Mouse (Mus musculus) intestine, embryonic 16.5 days (tissue): ENCODE measurements at regions not wholly inside any gene's neighbourhood (a gene's known extent, or its start where the extent isn't known, plus 50 kb on each side); places are given as distances from the start of the nearest gene placed in this dataset.

ENCODE experiments used
- ATAC-seq: fragments of 200-750 bp; cut with Nextera tagmentation; 2 replicates; pipeline ENCODE4 v1.8.0; 2017; ENCODE audit warnings: moderate TSS enrichment, moderate library complexity
- H3K27ac ChIP-seq: fragments of 300-500 bp; sonication (generic); 2 replicates; pipeline ENCODE4 v1.5.1; 2014; ENCODE audit warnings: mild to moderate bottlenecking, low read length
- H3K27me3 ChIP-seq: fragments of 300-500 bp; sonication (generic); replicated peaks from 2 replicates; pipeline ENCODE4 v1.6.1; 2014; ENCODE audit warnings: low read length, control low read depth, mixed read lengths; ENCODE audit not compliant: control insufficient read depth, insufficient read depth
- H3K36me3 ChIP-seq: fragments of 300-500 bp; sonication (generic); 2 replicates; pipeline ENCODE4 v1.6.1; 2014; ENCODE audit warnings: low read length, control low read depth; ENCODE audit not compliant: control insufficient read depth, insufficient read depth
- H3K4me1 ChIP-seq: fragments of 300-500 bp; sonication (generic); 2 replicates; pipeline ENCODE4 v1.6.1; 2014; ENCODE audit warnings: low read length, control low read depth, mixed read lengths; ENCODE audit not compliant: control insufficient read depth, insufficient read depth
- H3K4me2 ChIP-seq: fragments of 300-500 bp; sonication (generic); 2 replicates; pipeline ENCODE4 v1.6.1; 2014; ENCODE audit warnings: low read depth, low read length, control low read depth
- H3K4me3 ChIP-seq: fragments of 300-500 bp; sonication (generic); 2 replicates; pipeline ENCODE4 v1.5.1; 2014; ENCODE audit warnings: mild to moderate bottlenecking, low read length
- H3K9ac ChIP-seq: fragments of 300-500 bp; sonication (generic); 2 replicates; pipeline ENCODE4 v1.6.1; 2014; ENCODE audit warnings: low read depth, low read length
- H3K9me3 ChIP-seq: fragments of 300-500 bp; sonication (generic); 2 replicates; pipeline ENCODE4 v1.6.1; 2016; ENCODE audit warnings: low read length, control low read depth; ENCODE audit not compliant: control insufficient read depth
- WGBS: fragments of 180-500 bp; shearing (Covaris S2); extraction: QIAGEN DNeasy Blood & Tissue Kit; methylation state at CpG from one replicate; pipeline ENCODE4 v1.1.7; 2014; 5-methylcytosine and 5-hydroxymethylcytosine counted together

DNA sequence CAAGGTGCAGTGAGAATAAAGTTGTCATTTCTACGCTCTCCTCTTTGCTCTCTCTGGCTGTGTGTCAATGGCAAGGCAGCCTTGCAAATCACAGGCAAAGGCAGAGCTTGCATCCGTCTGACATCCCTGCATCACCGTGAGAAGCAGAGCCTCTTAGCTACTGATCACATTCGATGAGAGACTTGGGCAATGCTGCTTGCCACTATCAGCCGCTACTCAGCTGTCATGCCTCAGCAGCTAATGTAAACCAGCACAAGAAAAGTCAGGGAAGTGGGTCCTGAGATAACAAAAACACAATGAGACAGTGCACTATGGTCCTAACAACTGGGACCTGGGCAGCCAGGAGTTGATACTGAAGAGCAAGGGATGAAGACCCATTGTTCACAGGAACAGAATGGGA is 155.8 kb downstream of the Tmx1 start:
- no peaks in the 10 kb centered on the region for H3K27me3 ChIP-seq
- H3K4me1 ChIP-seq = no peaks in the 10 kb centered on the region
- no peaks in the 10 kb centered on the region for H3K9me3 ChIP-seq
- H3K36me3 ChIP-seq = no peaks in the 10 kb centered on the region
- no peak overlapping the region for H3K4me3 ChIP-seq
- no peak overlapping the region for H3K9ac ChIP-seq
- H3K4me2 ChIP-seq = no peak overlapping the region
- 60% methylated on average over 5 of the region's 5 CpGs for WGBS
- ATAC-seq = no peak
- H3K27ac ChIP-seq = no peak overlapping the region

DNA sequence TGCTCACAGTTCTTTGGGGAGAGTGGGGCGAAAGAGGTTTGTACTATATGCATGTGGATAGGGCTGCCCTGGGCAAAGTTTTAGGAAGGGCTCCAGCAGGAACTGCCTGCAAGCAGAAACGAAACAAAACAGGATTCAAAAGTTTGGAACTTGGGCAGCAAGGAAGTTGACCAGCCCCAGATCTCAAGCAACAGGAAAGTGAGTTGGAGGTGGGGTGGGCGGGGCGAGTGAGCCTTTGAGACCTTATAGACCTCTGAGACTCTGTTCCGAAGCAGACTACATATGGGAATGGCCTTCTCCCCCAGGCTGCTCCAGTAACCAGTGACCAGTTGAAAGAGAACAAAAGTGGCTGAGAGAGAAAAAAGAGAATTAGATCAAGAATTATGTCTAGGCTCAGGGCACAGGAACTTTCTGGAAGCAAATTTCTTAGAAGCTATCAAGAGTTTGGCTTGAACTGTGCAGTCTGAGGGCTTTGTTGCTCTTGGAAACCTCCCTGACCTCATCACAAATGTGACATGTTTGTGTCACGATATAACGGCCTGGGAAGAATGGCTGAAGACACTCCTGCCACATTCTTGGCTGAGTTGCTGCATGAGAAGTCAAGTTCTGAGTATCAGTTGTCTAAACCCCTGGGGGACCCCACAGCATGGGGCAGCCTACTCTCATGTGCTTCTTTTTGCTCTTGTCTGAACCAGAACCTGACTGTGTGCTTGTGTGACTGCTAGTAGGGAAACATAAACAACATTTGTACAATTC is 156.4 kb downstream of the Tmx1 start:
- Histone ChIP-seq H3K9ac (no peak overlapping the region), H3K4me2 (no peak overlapping the region), H3K27me3 (no peaks in the 10 kb centered on the region), H3K4me3 (no peak overlapping the region), H3K27ac (no peak overlapping the region), H3K36me3 (no peaks in the 10 kb centered on the region), H3K4me1 (no peaks in the 10 kb centered on the region), H3K9me3 (no peaks in the 10 kb centered on the region)
- 72% methylated on average over 7 of the region's 7 CpGs for whole genome bisulfite sequencing
- ATAC-seq = no peak

DNA sequence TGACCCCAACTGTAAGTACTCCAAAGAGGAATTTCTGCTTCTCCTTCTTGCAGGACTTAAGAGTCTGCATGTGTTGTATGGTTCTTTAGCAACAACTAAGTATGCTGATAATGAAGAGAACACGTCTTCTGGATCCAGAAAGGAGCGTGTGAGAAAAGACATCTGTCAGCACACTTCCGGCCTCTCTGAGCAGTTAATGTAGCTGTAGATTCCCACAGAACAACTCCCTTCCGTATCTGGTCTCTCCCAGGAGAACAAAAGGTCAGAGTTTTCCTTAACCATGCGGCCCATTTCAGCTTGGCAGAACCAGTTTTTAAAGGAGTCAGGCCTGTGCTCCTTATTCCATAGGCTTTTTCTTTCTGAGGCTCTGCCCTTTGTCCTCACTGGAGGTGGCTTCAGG is 159.0 kb downstream of the Tmx1 start:
- no peak overlapping the region for H3K4me2 ChIP-seq
- H3K36me3 ChIP-seq = no peaks in the 10 kb centered on the region
- H3K4me3 ChIP-seq = no peak overlapping the region
- no peaks in the 10 kb centered on the region for H3K27me3 ChIP-seq
- H3K27ac ChIP-seq = no peak overlapping the region
- WGBS = 62% methylated on average over 5 of the region's 5 CpGs
- no peaks in the 10 kb centered on the region for H3K4me1 ChIP-seq
- ATAC-seq = no peak
- H3K9ac ChIP-seq = no peak overlapping the region
- no peaks in the 10 kb centered on the region for H3K9me3 ChIP-seq

DNA sequence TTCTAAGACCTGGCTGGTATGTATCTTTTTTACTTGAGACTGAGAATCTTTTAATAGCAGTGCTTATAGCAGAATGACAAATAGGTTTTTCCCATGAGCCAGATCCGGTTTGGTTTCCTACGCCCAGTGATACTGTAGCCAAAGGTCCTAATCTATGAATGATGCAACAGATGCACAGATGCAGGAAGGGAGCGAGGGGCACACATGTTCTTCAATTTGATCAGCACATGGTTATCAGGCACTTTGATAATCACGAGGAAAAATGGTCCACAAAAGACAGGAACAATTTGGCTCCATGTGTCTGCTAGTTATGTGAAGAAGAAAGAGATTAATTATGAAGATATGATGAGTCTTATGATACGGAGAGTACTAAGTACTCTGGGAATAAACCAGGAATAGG is 160.3 kb downstream of the Tmx1 start:
- 74% methylated on average over 5 of the region's 5 CpGs for WGBS
- H3K4me2 ChIP-seq = no peak overlapping the region
- H3K36me3 ChIP-seq = no peaks in the 10 kb centered on the region
- no peak overlapping the region for H3K4me3 ChIP-seq
- H3K9me3 ChIP-seq = no peaks in the 10 kb centered on the region
- no peak for ATAC-seq
- no peaks in the 10 kb centered on the region for H3K4me1 ChIP-seq
- no peaks in the 10 kb centered on the region for H3K27me3 ChIP-seq
- no peak overlapping the region for H3K27ac ChIP-seq
- H3K9ac ChIP-seq = no peak overlapping the region

DNA sequence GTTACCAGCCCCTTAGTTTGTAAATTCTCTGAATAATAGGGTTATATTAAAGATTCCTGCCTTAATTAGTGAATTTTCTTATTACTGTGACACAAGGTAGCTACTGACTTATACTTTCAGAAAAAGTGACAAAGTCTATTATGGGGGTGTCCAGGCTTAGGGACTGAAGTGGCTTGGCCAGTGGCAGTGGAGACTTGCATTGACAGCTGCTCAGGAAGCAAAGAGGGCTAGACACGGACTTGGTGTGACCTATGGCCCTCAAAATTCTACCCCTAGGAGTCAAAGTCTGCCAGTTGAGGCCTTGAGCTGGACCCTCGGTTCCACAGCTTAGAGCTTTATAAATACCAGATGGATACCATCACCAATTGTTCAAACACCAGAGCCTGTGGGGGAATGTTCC is 161.2 kb downstream of the Tmx1 start:
- Histone ChIP-seq H3K4me1 (no peaks in the 10 kb centered on the region), H3K9me3 (no peaks in the 10 kb centered on the region), H3K9ac (no peak overlapping the region), H3K4me3 (no peak overlapping the region), H3K27me3 (no peaks in the 10 kb centered on the region), H3K27ac (no peak overlapping the region), H3K4me2 (no peak overlapping the region), H3K36me3 (no peaks in the 10 kb centered on the region)
- no peak for ATAC-seq
- WGBS = 72% methylated on average over 2 of the region's 2 CpGs

DNA sequence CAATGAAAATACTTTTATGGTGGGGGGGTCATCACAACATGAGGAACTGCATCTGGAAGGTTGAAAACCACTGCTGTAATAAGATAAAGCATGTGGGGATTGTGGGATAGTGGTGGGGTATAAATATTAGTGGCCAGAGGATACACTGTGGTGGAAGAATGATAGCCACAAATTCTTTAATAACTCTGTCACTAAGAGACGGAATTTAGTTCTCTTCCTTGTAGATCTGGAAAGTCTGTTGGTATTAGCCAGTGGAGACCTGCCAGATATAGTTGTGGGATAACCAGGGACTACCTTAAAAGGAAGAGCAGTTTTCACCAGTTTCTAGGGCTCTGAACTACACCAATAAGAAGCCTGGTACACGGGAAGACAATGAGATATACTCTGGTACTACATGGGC is 161.8 kb downstream of the Tmx1 start:
- no peak overlapping the region for H3K9ac ChIP-seq
- no peak for ATAC-seq
- H3K9me3 ChIP-seq = no peaks in the 10 kb centered on the region
- no peak overlapping the region for H3K27ac ChIP-seq
- H3K36me3 ChIP-seq = no peaks in the 10 kb centered on the region
- H3K4me1 ChIP-seq = no peaks in the 10 kb centered on the region
- no peaks in the 10 kb centered on the region for H3K27me3 ChIP-seq
- H3K4me3 ChIP-seq = no peak overlapping the region
- WGBS = 74% methylated on average over 2 of the region's 2 CpGs
- H3K4me2 ChIP-seq = no peak overlapping the region

DNA sequence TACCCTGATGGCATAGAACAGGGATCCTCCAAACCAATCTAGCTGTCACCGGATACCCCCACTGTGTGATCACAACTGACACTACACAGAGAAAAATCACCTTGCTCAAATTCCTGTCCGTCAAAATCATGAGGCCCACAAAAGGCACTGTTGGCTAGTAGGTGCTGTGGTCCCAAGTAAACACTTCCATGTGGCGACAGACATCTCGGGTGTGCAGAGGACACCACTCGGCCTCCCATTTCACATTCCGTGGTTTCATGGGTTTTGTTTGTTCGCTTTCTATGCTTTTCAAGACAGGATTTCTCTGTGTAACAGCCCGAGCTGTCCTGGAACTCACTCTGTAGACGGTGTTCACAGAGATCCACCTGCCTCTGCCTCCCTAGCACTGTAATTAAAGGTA is 162.2 kb downstream of the Tmx1 start:
- H3K9ac ChIP-seq = no peak overlapping the region
- no peak overlapping the region for H3K4me2 ChIP-seq
- no peak for ATAC-seq
- H3K36me3 ChIP-seq = no peaks in the 10 kb centered on the region
- no peaks in the 10 kb centered on the region for H3K9me3 ChIP-seq
- H3K4me3 ChIP-seq = no peak overlapping the region
- no peaks in the 10 kb centered on the region for H3K4me1 ChIP-seq
- H3K27ac ChIP-seq = no peak overlapping the region
- WGBS = 91% methylated on average over 9 of the region's 9 CpGs
- no peaks in the 10 kb centered on the region for H3K27me3 ChIP-seq

DNA sequence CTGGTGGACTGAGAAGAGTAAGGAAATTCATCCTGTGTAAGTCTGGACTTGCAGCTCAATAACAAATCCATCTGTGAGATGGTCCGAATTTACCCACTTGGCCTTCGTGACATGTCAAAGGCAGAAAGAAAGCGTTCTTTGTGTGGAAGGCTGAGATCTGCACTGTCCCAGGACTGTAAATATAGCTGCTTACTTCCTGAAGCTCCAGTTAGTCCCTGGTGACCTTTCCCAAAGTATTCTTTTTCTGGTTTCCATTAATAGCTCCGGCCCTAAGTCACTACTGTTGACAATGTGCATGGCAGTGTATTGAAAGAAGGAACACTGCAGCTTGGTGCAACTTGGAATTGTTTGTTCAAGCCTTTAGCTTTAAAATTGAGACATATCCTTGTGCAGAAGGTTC is 163.2 kb downstream of the Tmx1 start:
- Histone ChIP-seq H3K4me3 (no peak overlapping the region), H3K9me3 (no peaks in the 10 kb centered on the region), H3K4me2 (no peak overlapping the region), H3K27ac (no peak overlapping the region), H3K9ac (no peak overlapping the region), H3K36me3 (no peaks in the 10 kb centered on the region), H3K4me1 (no peaks in the 10 kb centered on the region), H3K27me3 (no peaks in the 10 kb centered on the region)
- WGBS = 72% methylated on average over 4 of the region's 4 CpGs
- no peak for ATAC-seq

DNA sequence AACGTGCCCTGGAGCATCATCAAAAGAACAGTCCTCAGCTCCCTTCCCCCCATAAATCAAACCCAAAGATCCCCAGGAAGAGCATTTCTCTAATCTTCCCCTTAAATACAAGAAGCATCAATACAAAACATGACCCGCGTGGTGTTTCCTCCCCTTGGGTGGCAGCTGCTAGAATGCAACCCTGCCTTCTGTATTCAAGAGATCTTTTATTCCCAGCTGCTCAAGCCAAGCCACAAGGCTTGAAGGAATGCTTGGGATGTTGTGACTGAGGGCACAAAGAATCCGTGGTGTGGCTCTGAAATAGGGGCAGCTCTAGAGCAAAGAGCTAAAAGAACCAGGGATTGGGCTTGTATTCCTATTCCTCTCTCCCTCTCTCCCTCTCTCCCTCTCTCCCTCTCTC is 163.6 kb downstream of the Tmx1 start:
- no peak overlapping the region for H3K4me2 ChIP-seq
- H3K27ac ChIP-seq = no peak overlapping the region
- no peak for ATAC-seq
- H3K9me3 ChIP-seq = no peaks in the 10 kb centered on the region
- no peaks in the 10 kb centered on the region for H3K4me1 ChIP-seq
- H3K4me3 ChIP-seq = no peak overlapping the region
- H3K9ac ChIP-seq = no peak overlapping the region
- 45% methylated on average over 4 of the region's 4 CpGs for WGBS
- H3K36me3 ChIP-seq = no peaks in the 10 kb centered on the region
- no peaks in the 10 kb centered on the region for H3K27me3 ChIP-seq

DNA sequence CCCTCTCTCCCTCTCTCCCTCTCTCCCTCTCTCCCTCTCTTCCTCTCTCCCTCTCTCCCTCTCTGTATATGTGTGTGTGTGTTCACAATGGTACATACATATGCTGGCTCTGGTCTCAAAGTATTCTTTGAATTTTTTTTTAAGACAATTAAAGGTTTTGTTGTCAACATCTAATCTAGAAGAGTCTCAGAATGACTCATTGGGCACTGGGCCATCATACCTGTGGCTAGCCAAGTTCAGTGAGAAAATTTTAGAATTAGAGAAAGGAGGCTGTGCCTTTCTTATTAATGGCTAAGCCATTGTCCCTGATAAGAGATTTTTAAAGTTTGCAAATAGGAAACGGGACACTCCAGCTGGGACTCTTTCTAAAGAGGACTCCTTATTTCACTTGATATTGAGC is 164.1 kb downstream of the Tmx1 start:
- H3K9ac ChIP-seq = no peak overlapping the region
- no peaks in the 10 kb centered on the region for H3K36me3 ChIP-seq
- ATAC-seq = no peak
- no peaks in the 10 kb centered on the region for H3K4me1 ChIP-seq
- 74% methylated on average over 1 of the region's 1 CpGs for WGBS
- no peak overlapping the region for H3K4me2 ChIP-seq
- no peak overlapping the region for H3K4me3 ChIP-seq
- no peak overlapping the region for H3K27ac ChIP-seq
- no peaks in the 10 kb centered on the region for H3K27me3 ChIP-seq
- no peaks in the 10 kb centered on the region for H3K9me3 ChIP-seq
